Mouse (Mus musculus) WW6 (cell line): ENCODE data around the gene Cab39.

Experiments
- DNase-seq: peaks from one replicate; pipeline ENCODE4 v3.0.0-alpha.2; 2013; ENCODE audit warnings: low read depth, low spot score

Gene Cab39

DNA sequence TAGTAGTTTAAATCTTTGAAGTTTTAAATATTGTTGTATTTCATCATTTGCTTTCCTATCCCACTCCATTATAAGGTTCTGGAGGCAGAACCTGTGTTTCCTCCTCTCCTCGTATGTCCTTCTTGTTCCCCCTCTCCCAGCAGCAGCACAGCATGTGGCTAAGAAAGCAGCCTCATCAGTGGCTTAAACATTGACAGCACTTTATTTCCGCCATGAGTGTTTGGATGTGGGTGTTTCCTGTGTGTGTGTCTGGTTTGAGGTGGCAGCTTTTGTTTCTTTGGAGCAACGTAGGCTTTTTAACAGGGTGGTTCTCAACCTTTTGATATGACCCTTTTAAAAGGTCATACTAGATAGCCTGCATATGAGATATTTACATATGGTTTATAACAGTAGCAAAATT is 52.2 kb downstream of the Cab39 start:
- no peak for DNase-seq

DNA sequence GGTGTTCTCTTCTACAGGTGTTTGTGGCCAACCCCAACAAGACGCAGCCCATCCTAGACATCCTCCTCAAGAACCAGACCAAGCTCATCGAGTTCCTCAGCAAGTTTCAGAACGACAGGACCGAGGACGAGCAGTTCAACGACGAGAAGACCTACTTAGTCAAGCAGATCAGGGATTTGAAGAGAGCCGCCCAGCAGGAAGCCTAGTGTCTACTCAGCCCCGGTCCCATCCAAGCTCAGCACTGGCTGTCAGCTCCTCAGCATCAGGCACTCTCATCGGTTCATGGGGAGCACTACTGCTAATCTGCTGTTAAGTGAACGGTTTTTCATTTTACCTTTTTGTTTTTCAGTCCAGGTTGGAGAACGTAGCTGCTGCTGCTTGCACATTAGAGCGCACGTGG is 55.8 kb downstream of the Cab39 start:
- DNase-seq: no peak

DNA sequence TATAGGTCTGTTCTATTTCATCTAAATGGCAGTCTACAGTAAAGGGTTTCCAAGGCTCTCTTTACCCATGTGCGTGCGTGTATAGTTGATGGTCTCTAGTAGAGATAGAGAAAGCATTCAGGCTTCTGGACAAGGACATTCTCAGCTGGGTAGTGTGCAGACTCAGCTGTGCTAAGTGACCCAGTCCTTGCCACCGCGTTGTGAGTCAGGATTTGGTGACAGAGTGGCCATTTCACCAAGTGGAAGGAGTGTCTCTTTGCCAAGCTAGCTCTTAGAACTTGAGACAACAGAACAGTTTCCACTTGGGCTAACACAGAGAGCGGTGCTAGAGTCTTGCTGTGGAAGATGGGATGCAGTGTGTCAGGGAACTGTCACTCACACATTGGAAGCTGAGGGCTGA is 57.6 kb downstream of the Cab39 start:
- no peak for DNase-seq

DNA sequence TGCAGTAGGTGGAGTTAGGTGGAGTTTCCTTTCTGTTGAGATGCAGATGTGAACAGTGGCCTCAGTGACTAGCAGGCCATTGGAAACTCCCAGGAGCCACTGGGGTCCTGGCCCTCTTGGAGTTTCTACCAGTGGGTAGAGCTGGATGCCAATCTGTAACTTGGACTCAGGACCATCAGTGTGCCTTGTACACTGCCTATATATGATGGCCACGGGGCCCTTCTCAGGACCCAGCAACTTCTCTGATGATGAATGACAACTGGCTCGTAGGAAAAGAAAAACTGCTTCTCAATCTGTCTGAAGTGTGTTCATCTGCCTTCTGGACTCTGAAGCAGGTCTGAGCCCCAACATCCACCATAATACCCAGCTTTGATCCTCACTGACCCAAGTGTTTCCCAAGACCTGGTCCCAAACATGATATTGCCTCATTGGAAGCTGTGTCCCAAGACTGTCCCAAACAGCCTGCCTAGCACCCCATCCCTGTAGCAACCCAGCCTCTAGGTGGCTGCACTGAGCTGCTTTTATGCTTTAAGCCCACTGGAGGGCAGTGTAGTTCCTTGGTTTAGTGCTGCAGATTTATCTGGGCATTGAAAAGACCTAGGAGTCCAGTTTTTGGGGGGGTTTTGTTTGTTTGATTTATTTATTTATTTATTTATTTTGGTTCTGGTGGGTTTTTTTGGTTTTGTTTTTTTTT is 59.9 kb downstream of the Cab39 start:
- DNase-seq: peak; percentile 22

DNA sequence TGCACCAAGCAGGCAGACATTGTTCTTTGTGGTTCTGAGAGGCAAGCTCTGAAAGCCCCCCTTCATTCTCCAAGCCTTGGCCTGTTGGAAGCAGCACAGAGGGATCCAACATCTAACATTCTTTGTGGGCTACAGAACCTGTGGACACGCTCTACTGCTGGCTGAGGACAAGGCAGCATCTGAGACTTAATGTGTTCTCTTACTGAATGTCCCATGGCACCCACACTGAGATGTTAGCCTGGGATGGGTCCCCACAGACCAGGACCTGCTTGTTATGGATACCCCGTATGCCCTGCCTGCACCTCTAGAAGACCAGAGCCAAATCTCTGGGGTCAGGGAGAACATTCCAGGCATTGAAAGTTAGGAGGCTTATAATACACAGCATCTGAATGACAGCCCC is 60.6 kb downstream of the Cab39 start:
- DNase-seq: no peak

DNA sequence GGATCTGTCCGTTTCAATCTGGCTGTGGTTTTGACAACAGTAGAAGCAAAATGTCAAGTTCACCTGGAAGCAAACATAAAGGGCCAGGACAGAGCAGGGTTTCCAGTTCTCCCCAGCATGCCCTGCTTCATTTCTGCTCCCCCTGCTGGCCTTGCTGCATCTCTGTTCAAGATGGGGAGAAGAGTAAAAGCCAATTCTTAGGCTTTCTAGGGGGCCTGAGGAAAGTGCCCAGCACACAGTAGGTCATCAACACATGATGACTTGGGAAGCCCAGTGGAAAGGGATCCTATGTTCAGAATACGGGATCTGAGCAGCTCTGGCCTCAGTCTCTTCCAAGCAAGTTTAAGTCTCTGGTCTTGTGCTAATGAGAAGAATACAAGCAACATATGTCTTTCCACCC is 61.2 kb downstream of the Cab39 start:
- DNase-seq: no peak

DNA sequence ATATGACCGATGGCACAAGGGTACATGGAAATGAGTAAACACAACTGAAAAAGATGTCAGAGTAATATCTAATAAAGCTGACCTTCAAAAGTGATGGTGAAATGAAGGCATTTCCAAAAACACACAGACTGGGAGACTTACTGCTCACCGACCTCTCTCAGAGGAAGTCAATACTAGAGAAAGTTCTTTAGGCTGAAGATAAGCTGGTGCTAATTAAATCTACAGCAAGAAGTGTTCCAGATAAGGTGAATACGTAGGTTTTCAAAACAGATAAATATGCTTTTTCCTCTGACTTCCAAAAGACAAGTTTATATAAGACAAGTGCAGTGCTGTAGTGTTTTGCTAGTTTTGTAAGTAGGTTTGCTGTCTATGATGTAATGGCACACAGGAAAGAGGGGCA is 63.0 kb downstream of the Cab39 start:
- DNase-seq: no peak

DNA sequence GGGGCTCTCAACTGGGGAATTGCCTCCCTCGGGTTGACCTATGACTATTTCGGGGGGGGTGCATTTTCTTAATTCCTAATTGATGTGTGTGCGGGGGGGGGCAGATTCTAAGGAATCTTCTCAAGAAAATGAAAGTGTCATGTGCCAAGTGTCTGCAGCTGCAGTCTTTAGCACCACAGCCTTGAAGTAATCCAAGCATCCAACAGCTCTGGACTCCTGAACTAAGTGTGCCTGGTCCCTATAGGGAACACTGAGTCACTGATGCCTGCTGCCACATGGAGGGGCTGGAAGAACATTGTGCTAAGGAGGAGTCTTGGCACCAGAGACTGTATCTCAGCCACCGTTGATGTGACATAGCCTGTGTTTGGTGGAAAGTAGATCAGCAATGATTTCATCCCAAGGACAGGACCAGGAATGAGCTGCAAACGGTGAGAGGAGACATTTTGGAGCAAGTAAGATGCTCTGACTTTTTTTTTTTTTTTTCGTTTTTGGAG is 64.1 kb downstream of the Cab39 start:
- DNase-seq: no peak

DNA sequence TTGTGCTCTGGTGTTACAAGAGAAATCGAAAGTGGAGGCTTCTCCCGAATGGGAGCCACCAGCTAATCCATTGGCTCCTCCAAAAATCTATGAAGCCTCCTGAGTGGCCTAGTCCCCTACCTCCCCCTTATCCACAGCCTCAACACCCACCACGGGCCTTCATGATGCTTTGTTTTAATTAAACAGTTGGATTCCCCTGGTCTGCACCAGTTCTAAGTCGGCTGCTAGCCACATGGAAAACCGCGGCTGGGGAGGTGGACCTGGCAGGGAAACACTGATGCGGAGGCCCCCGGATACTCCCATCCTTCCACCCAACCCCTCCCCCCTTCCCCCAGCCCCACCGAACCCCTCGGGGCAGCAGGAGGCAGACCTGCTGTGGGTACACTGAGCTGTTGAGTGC is 71.1 kb downstream of the Cab39 start:
- no peak for DNase-seq

DNA sequence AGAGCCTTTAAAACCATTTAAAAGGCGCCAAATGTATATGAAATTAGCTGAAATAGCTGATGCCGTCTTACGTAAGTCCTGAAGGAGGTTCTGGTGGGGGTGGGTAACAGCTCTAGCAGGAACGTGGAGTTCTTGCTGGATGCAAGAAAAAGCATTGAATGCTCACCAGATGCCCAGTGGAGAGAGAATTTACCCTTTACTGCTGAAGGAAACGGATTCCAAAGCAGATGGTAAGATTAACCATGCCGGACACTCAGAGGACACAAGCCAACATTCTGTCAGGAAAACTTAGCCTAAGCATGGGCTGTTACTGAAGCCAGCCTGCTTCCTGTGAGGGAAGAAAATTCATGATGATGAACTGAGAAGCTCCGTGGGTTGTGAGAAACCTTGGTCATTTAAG is 76.8 kb downstream of the Cab39 start:
- DNase-seq: no peak

DNA sequence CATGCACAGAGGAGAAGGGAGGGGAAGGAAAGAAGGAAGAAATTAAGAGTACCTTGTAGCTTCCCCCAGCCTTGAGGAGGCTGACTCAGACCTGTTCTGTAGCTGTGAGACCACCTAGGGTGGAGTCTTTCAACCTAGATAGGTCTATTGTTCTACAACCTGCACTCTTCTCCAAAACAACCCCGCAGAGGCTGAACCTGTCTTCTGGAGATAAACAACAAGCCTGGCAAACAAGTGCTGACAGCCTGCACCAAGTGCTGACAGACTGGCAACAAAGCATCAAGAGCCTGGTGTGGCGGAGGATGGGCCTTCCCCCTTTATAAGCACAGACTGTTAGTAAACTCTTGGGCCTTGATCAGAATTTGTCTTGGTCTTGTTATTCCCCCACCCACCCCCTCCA is 77.3 kb downstream of the Cab39 start:
- no peak for DNase-seq

DNA sequence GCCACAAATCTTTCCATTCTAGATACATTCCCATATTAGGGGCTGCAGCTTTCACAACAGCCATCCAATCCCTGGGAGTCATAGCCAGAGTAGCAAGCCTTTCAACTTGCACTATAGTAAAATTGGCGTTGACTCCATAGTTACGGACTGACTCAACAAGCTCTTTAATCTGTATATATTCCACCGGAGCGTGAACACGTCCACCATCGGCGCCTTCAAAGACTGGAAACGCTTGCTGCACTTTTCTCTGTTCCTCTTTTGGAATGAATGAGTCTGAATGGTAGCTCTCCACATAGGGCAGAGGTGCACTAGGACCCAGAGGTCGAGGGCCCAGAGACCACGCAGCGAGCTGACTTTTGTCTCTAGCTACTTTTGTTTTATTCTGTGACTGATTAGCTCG is 88.8 kb downstream of the Cab39 start:
- DNase-seq: no peak

DNA sequence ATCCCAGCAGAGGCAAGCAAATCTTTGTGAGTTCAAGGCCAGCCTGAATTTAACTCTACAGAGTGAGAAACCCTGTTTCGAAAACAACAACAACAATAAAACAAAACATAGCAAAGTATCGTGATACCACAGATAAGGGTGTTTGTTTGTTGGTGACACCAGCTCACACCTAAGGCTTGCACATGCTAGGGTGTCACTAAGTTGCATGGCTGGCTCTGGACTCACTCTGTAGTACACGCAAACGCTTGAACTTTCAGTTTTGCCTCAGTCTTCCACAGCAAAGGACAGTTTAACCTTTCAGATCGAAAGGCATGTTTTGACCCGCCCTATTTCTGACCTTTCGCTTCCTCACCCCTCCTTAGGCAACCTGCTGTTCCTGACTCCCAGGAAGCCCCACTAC is 94.0 kb downstream of the Cab39 start:
- no peak for DNase-seq

DNA sequence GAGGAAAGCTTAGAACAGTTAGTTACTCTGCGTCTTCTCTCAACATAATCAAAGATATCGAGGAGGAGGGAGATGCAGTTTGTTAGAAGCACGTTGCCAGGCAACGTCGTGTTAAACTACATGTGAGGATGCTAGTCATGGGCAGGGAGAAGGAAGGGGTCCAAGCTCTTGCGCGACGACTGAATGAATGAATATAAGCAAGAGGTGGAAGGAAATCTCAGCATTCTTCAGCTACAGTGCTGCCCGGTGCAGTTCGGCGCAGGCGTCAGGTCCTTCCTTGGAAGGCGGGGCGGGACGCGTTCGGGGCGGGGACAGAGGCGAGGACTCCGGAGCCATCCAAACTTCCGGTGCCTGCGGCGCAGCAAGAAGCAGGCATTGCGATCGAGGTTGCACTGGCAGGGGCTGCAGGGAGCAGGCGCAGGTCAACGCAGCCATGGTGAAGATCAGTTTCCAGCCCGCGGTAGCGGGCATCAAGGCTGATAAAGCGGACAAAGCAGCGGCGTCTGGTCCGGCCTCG is 101.0 kb downstream of the Cab39 start, which contains the start of gene Itm2c:
TSS of gene Itm2c (plus strand) at position 51 of the 517 bp plus-strand sequence.
- no peak for DNase-seq

DNA sequence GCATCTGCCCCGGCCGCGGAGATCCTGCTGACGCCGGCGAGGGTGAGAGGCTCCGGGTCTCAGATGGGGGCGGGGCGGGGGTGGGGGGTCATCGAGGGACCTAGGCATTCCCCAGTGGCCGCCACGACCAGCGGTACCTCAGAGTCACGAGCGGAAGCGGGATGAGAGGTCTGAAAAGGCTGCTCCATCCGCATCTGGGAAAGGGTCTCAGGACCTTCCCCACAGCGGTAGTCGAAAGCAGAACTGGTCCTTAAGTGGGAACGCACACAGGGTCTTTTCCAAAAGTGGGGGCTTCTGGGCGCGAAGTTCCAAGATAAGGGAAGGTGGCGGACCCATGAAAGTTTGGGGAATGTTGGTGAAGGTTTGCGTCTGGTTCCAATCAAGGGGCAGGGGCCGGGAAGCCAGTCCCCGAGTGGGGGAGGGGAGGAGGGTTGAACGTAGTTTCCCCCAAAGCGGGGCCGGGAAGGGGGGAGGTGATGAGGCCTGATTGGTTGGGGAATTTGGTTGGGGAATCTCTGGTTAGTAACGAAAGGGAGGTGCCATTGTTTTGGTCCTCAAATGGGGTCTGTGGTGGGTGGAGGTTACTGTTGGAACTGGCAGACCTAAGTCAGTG is 101.6 kb downstream of the Cab39 start:
- peak; percentile 46 for DNase-seq

DNA sequence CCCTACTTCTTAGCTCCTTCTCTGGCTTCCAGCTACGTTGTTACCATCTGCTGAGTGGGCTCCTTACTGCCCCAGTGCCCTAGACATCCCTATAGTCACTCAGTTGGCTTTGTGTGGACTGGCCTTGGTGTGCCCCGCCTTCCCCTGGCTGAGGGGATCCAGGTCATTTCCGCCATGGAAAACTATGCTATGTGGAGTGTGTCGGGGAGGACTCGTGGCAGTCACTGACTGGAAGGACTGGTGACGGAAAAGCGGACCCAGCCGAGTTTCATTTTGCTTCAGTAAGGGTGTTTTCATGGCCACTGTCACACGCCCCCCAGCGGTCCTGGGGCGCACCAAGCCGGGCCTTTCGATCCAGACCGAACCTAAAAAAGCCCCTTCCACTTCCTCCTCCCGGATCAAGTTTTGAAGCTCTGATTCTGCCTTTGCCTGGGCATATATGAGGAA is 102.2 kb downstream of the Cab39 start:
- no peak for DNase-seq

DNA sequence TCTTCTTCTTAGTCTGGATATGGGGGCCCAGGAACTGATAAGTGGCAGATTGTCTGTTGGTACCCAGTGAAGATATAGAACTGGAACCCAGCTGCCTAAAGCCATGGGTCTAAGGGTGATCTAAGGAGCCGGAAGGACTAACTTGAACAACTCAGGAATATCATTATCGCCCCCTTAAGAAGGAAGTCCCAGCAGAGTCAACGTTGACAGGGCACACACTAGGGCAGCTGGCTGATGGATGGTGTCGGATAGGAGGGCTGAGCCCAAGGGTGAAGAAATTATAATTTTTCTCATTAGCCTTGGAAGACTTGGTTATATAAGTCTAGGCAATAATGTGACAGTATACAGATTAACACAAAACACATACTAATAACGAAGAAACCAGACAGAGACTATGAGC is 102.9 kb downstream of the Cab39 start:
- DNase-seq: no peak

DNA sequence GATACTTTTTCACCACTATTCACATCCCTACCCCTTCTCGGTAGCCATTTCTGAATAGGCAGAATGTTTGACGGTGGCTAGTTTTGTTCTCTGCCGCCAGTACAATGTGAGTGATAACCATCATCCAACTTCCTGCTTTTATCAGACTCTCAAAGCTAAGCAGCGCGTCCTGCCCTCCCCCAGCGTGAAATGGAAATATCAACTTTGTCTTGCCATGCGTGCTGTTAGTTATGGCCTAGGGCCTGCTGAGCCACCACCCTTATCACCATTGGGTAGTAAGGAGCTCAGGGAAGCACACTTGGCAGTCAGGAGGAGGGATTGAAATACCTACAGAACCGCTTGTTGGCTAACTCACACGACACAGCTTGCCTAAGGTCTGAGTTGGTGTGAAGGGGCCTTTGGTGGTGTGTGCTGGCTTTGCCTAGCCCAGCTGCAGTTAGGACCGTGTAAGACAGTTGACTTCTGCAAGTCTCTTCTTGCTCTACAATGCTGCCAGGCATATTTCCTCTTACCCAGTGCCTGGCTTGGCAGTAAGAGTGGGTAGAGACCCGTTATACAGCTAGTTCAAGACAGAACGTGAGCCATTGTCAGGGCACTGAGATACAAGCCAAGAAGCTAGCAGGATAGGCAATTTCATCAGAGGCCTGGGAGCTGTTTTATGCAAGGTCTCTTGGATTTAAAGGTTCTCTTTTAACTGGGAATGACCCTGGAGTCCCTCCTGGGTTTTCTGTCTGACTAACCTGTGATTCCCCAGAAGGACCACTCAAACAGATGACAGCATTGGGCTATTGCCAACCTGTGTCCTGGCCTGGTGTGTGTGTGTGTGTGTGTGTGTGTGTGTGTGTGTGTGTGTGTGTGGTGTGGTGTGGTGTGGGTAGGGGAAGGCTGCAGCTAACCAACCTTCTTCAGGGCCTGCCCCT is 103.8 kb downstream of the Cab39 start:
- DNase-seq: no peak

DNA sequence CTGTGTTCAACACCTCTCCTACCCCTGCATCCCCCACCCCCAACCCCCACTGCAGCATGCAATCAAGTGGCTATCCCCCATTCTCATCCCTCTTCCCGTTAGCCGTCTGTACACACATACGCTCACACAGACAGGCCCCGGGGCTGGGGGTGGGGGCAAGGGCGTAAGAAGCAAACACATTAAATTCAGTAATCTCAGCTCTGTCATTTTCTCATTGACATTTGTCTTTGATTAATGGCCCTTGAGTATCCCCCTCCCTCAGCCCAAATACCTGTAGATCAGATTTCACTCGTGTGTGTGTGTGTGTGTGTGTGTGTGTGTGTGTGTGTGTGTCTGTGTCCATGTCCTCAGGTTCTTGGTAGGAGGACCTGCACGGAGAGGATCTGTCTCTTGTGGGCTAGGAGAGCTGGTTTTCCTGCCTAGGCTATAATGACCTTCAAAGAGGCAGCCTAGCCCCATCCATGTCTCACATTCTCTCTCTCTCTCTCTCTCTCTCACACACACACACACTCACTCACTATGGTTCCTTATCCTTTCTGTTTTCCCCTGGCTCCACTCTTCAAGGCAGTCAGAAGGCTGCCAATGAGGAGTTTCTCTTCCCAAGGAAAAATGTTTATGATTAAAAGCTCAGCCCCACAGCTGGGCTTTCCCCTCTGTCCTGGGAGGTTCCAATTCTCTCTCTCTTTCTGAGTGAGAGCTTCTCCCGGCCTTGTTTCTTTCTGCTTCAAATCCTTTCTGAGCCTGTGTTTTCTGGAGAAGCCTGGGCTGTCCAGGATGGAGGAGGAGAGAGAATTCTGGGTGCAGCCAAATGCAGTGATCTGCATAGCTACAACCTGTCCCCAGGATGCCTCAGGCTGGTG is 104.9 kb downstream of the Cab39 start:
- no peak for DNase-seq

DNA sequence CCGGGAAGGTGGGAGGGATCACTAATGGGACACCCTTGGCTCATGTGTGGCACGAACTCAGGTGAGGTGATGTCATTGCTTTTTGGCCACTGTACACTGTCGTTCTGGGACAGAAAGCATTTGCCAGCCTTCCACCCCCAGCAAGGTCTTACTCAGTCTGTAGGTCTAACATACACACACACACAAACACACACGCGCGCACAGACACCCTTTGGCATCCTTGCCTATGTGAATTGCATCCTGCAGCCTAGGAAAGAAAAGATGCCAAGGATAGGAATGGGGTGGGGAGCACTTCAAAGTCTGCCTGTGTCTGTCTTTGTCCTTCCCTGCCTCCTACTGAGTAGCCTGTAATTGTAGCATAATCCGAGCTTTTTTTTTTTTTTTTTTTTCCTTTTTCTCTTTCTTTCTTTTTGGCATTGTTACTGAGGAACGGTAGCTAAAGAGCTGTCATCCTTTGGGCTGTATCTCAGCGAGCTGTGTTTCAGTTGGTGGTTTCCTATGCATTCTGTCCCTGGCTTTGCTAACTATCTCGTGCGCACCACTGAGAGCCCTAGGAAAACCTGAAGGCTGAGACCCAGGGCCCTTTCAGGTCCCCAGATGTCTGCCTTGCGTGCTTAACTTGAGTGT is 105.6 kb downstream of the Cab39 start:
- no peak for DNase-seq

DNA sequence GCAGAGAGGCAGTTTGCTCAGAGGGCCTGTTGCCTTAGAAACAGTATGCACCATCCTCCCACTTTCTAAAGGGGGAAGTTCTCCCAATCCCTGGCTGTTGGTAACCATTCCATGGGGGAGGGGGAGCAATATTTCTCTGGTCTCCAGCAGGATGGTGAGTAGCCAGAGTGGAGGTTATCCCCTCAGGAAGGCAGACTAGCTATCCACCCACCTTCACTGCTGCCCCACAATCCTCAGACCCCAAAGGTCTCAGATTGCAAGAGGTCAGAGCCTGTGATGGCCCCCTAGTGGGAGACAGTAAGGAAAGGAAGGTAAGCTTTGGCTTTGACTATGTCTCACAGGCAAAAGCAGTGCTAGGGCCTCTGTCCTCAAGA is 106.1 kb downstream of the Cab39 start:
- DNase-seq: no peak
